Mouse (Mus musculus) midbrain, postnatal 0 days (tissue): ENCODE data around the gene Cd59b. TPM values are rescaled to one million over a fixed set of nuclear protein-coding genes. Genes with fewer than 3 reads are reported as not detected.
"Not testable (repeated sequence)": the region's sequence is repeated elsewhere in the genome, so short reads cannot be mapped to it uniquely, and the experiment has no call there.

Experiments
- ATAC-seq: fragments of 200-750 bp; cut with Nextera tagmentation; 2 replicates; pipeline ENCODE4 v1.8.0; 2017; ENCODE audit warnings: moderate number of reproducible peaks, mild to moderate bottlenecking, moderate TSS enrichment, moderate library complexity; ENCODE audit not compliant: low FRiP score
- DNase-seq: peaks from one replicate; pipeline ENCODE4 v3.0.0-alpha.2; 2015; ENCODE audit warnings: low spot score
- H3K27ac ChIP-seq: fragments of 300-500 bp; sonication (generic); 2 replicates; pipeline ENCODE4 v1.5.1; 2014; ENCODE audit warnings: low read depth, mild to moderate bottlenecking, low read length, mixed read lengths
- H3K27me3 ChIP-seq: fragments of 300-500 bp; sonication (generic); 2 replicates; pipeline ENCODE4 v1.6.1; 2014; ENCODE audit warnings: low read length, control low read depth, mixed read lengths; ENCODE audit not compliant: insufficient read depth
- H3K36me3 ChIP-seq: fragments of 300-500 bp; sonication (generic); 2 replicates; pipeline ENCODE4 v1.6.1; 2014; ENCODE audit warnings: low read length, control low read depth, mixed read lengths; ENCODE audit not compliant: insufficient read depth
- H3K4me1 ChIP-seq: fragments of 300-500 bp; sonication (generic); 2 replicates; pipeline ENCODE4 v1.6.1; 2014; ENCODE audit warnings: mild to moderate bottlenecking, control low read depth, antibody characterized with exemption, low read length, mixed read lengths; ENCODE audit not compliant: insufficient read depth
- H3K4me2 ChIP-seq: fragments of 300-500 bp; sonication (generic); 2 replicates; pipeline ENCODE4 v1.6.1; 2014; ENCODE audit warnings: low read depth, mild to moderate bottlenecking, low read length, mixed read lengths; ENCODE audit not compliant: poor library complexity, severe bottlenecking
- H3K4me3 ChIP-seq: fragments of 300-500 bp; sonication (generic); 2 replicates; pipeline ENCODE4 v1.5.1; 2014; ENCODE audit warnings: low read depth, mild to moderate bottlenecking, low read length, moderate library complexity
- H3K9ac ChIP-seq: fragments of 300-500 bp; sonication (generic); replicated peaks from 2 replicates; pipeline ENCODE4 v1.6.1; 2014; ENCODE audit warnings: mild to moderate bottlenecking, low read length, moderate library complexity, mixed read lengths; ENCODE audit not compliant: poor library complexity, severe bottlenecking
- H3K9me3 ChIP-seq: fragments of 300-500 bp; sonication (generic); 2 replicates; pipeline ENCODE4 v1.6.1; 2016; ENCODE audit warnings: low read length, control low read depth
- CTCF ChIP-seq: IDR thresholded peaks from 2 replicates; pipeline ENCODE4 v1.5.1; 2016; ENCODE audit warnings: antibody characterized with exemption, mild to moderate bottlenecking
- WGBS: fragments of 180-500 bp; shearing (Covaris S2); extraction: QIAGEN DNeasy Blood & Tissue Kit; methylation state at CpG from one replicate; pipeline ENCODE4 v1.1.7; 2014; 5-methylcytosine and 5-hydroxymethylcytosine counted together
- polyA plus RNA-seq: library from polyadenylated mRNA; unstranded; fragments of >200 nt; fragmentation: Nextera tagmentation; extraction: Ambion mirVana; gene quantifications from 2 replicates; pipeline ENCODE4 v1.2.1, GENCODE M21; 2015
- total RNA-seq: library from RNA; depleted of rRNA; stranded (reverse); fragments of >200 nt; gene quantifications from 2 replicates; pipeline ENCODE4 v1.2.3, GENCODE M21; 2014

Cd59b gene
- total and polyA plus RNA-seq, 2 experiments from 2014 or later, result 2.4 TPM; not detected in 1

DNA sequence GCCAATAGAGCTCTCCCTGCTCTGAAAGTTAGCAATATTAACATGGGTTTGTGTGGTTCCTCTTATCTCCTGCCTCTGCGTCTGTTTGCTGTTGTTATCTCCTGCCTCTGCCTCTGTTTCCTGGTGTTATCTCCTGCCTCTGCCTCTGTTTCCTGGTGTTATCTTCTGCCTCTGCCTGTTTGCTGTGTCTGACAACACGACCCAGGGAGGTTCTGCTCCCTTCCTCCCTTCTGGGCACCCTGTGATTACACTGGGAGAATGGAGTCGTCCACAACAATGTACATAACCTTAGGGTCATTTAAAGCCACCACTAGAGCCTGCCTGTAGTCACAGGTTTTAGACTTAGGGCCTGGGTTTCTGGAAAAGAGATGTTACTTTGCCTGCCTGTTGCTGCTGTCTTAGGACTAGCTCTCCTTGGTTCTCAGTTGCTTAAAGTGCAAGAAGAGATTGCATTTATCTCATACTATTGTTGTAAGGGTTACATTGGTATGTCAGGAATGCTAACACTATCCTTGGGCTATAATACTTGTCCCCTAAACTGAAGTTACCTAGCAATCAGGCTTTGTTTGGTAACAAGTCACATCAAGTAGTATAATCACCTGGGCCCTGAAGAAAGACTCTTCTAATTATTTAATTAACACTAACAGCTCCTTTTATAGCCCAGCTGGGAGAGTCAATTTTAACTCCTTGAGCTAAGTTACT is 29.0 kb downstream of the Cd59b start:
- no peaks in the 10 kb centered on the region for H3K9me3 ChIP-seq
- H3K4me2 ChIP-seq, result no peak overlapping the region
- H3K4me3 ChIP-seq, result no peak overlapping the region
- TF ChIP-seq CTCF, result no peak
- no peaks in the 10 kb centered on the region for H3K36me3 ChIP-seq
- WGBS, result 50% methylated on average over 3 of the region's 3 CpGs
- H3K27ac ChIP-seq, result no peak overlapping the region
- DNase-seq (no peak), ATAC-seq (no peak)
- H3K4me1 ChIP-seq, result no peaks in the 10 kb centered on the region
- no peaks in the 10 kb centered on the region for H3K27me3 ChIP-seq
- H3K9ac ChIP-seq, result no peak overlapping the region

DNA sequence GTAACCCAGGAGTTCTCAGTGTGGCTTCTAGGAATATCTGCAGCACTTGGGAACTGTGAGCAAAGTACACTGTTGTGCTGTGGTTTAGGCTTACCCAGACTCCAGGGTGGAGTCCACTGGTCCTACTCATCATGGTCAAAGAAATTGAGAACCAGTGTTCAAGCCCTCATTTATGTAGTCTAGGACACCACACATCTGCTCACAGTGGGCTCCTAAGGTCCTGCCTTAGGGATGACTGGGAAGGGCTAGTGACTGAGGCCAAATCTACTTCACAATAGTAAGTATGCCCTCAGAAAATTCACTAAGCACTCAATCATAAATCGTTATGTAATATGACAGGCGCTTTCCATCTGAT is 29.6 kb downstream of the Cd59b start:
- DNase-seq (no peak), ATAC-seq (no peak)
- Histone ChIP-seq H3K9me3 (no peaks in the 10 kb centered on the region), H3K27ac (no peak overlapping the region), H3K9ac (no peak overlapping the region), H3K4me2 (no peak overlapping the region), H3K27me3 (no peaks in the 10 kb centered on the region), H3K4me1 (no peaks in the 10 kb centered on the region), H3K4me3 (no peak overlapping the region), H3K36me3 (no peaks in the 10 kb centered on the region)
- 96% methylated on average over 2 of the region's 2 CpGs for WGBS
- no peak for TF ChIP-seq CTCF

DNA sequence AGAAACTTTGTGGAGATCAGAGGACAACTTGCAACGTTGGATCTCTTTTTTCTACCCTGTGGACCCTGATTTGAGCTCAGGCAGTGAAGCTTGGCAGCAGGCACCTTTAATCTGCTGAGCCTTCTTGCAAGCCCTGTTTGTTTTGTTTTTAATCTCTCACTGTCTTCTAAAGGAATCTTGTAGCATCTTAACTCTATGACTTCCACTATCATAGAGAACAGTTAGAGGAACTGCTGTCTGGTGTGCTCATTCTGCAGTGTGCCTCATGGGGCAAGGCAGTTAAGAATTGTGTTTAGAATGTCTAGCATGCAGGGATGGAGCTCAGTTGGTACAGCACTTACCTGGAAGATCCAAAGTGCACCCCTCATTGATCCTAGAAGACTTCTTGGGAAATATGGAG is 30.3 kb downstream of the Cd59b start:
- no peak overlapping the region for H3K4me2 ChIP-seq
- TF ChIP-seq CTCF, result no peak
- no peaks in the 10 kb centered on the region for H3K27me3 ChIP-seq
- DNase-seq (no peak), ATAC-seq (no peak)
- H3K27ac ChIP-seq, result no peak overlapping the region
- H3K36me3 ChIP-seq, result no peaks in the 10 kb centered on the region
- H3K4me3 ChIP-seq, result no peak overlapping the region
- WGBS, result 11% methylated on average over 1 of the region's 1 CpGs
- H3K4me1 ChIP-seq, result no peaks in the 10 kb centered on the region
- no peak overlapping the region for H3K9ac ChIP-seq
- H3K9me3 ChIP-seq, result no peaks in the 10 kb centered on the region

GRCm38 (mm10) chr2:104104800-104105199 is 35.2 kb downstream of the Cd59b start:
- no peak for TF ChIP-seq CTCF
- no peak for ATAC-seq

DNA sequence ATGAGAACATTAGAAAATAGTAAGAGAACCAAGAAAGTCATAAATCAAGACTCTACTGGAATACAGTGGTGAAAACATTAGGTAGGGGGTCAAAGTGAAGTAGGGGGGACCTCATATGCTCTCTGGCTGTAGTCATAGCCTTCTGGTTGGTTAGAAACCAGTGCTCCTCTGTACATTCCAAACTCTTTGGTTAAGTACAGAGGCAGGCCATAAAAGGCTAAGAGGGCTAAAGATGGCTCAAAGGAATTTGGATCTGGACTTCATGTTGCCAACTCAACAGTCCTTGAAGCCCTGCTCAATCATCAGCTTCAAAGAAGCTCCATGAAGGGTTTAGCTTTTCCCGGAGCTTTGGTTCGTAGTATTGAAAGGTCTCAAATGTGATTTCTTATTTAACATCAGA is 39.4 kb downstream of the Cd59b start:
- not testable (repeated sequence) for H3K4me2 ChIP-seq, H3K27ac ChIP-seq, H3K36me3 ChIP-seq, H3K9me3 ChIP-seq, H3K9ac ChIP-seq, H3K27me3 ChIP-seq, H3K4me3 ChIP-seq, H3K4me1 ChIP-seq, ATAC-seq, DNase-seq
- WGBS, result 88% methylated on average over 2 of the region's 2 CpGs

More at GRCm38 (mm10) chr2:104104800-104105199, 35.2 kb downstream of the Cd59b start:
- 86% methylated on average over 6 of the region's 6 CpGs for WGBS
- no peak for DNase-seq
- no peaks in the 10 kb centered on the region for H3K4me1 ChIP-seq
- H3K27me3 ChIP-seq, result no peaks in the 10 kb centered on the region
- H3K4me2 ChIP-seq, result no peak overlapping the region
- no peak overlapping the region for H3K27ac ChIP-seq
- H3K9ac ChIP-seq, result no peak overlapping the region
- H3K9me3 ChIP-seq, result no peaks in the 10 kb centered on the region
- H3K36me3 ChIP-seq, result no peaks in the 10 kb centered on the region
- H3K4me3 ChIP-seq, result no peak overlapping the region

- no peaks in the 10 kb centered on the region for H3K4me1 ChIP-seq
- DNase-seq (no peak), ATAC-seq (no peak)
- H3K36me3 ChIP-seq, result no peaks in the 10 kb centered on the region
- no peak overlapping the region for H3K4me2 ChIP-seq
- H3K9me3 ChIP-seq, result no peaks in the 10 kb centered on the region
- H3K4me3 ChIP-seq, result no peak overlapping the region
- H3K27me3 ChIP-seq, result no peaks in the 10 kb centered on the region
- 82% methylated on average over 2 of the region's 2 CpGs for WGBS
- H3K9ac ChIP-seq, result no peak overlapping the region
- no peak for TF ChIP-seq CTCF
- no peak overlapping the region for H3K27ac ChIP-seq
These were observed 39.9 kb downstream of the Cd59b start for GRCm38 (mm10) chr2:104109528-104109927.
